Mouse (Mus musculus) liver, embryonic 14.5 days (tissue): ENCODE measurements around the gene Gm14226. TPM values are rescaled to one million over a fixed set of nuclear protein-coding genes. Genes with fewer than 3 reads are reported as not detected.

Experiments used
- ATAC-seq: fragments of 200-750 bp; cut with Nextera tagmentation; 2 replicates; pipeline ENCODE4 v1.8.0; 2017; ENCODE audit warnings: moderate number of reproducible peaks, mild to moderate bottlenecking, moderate library complexity; ENCODE audit not compliant: insufficient read depth
- DNase-seq, 3 experiments: peaks; one replicate each; pipeline ENCODE4 v3.0.0-alpha.2; 2012 to 2013; ENCODE audit warnings: low read depth in 3 of 3, low spot score in 3 of 3
- H3K27ac ChIP-seq: fragments of 300-500 bp; sonication (generic); 2 replicates; pipeline ENCODE4 v1.5.1; 2014; ENCODE audit warnings: moderate library complexity, mild to moderate bottlenecking, control low read depth, inconsistent platforms
- H3K27me3 ChIP-seq: fragments of 300-500 bp; sonication (generic); 2 replicates; pipeline ENCODE4 v1.6.1; 2014; ENCODE audit warnings: mild to moderate bottlenecking, low read length, moderate library complexity; ENCODE audit not compliant: control insufficient read depth, insufficient read depth
- H3K36me3 ChIP-seq: fragments of 300-500 bp; sonication (generic); replicated peaks from 2 replicates; pipeline ENCODE4 v1.6.1; 2014; ENCODE audit warnings: low read depth; ENCODE audit not compliant: control insufficient read depth, insufficient read depth
- H3K4me1 ChIP-seq, 2 experiments: fragments of 200-500 bp in 1 of 2; fragments of 300-500 bp in 1 of 2; sonication (generic) in 1 of 2; replicated peaks; 2 replicates each; pipeline ENCODE4 v1.6.1; 2012 to 2014; ENCODE audit warnings: antibody characterized with exemption in 1 of 2, inconsistent platforms in 1 of 2, low read length in 1 of 2; ENCODE audit not compliant: control insufficient read depth in 2 of 2, insufficient read depth in 2 of 2
- H3K4me2 ChIP-seq: fragments of 300-500 bp; sonication (generic); 2 replicates; pipeline ENCODE4 v1.6.1; 2014; ENCODE audit warnings: low read depth, mild to moderate bottlenecking, control low read depth, moderate library complexity
- H3K4me3 ChIP-seq, 2 experiments: fragments of 200-500 bp in 1 of 2; fragments of 300-500 bp in 1 of 2; sonication (generic) in 1 of 2; 2 replicates each; pipeline ENCODE4 v1.5.1; 2012 to 2014; ENCODE audit warnings: low read depth in 2 of 2, low read length in 2 of 2, mild to moderate bottlenecking in 2 of 2, control low read depth in 1 of 2, inconsistent platforms in 1 of 2, moderate library complexity in 1 of 2; ENCODE audit not compliant: insufficient read depth in 1 of 2
- H3K9ac ChIP-seq: fragments of 300-500 bp; sonication (generic); replicated peaks from 2 replicates; pipeline ENCODE4 v1.6.1; 2014; ENCODE audit warnings: mild to moderate bottlenecking, control low read depth, moderate library complexity
- H3K9me3 ChIP-seq: fragments of 300-500 bp; sonication (generic); 2 replicates; pipeline ENCODE4 v1.6.1; 2016; ENCODE audit warnings: low read length, mixed read lengths; ENCODE audit not compliant: control insufficient read depth
- CTCF ChIP-seq: IDR thresholded peaks from 2 replicates; pipeline ENCODE4 v1.5.1; 2016; ENCODE audit warnings: antibody characterized with exemption, low read depth, control low read depth
- EP300 ChIP-seq: IDR thresholded peaks from 2 replicates; pipeline ENCODE4 v1.6.1; 2016; ENCODE audit warnings: antibody characterized with exemption, low read depth
- WGBS: fragments of 180-500 bp; shearing (Covaris S2); extraction: QIAGEN DNeasy Blood & Tissue Kit; methylation state at CpG from one replicate; pipeline ENCODE4 v1.1.7; 2014; ENCODE audit not compliant: insufficient replicate concordance; 5-methylcytosine and 5-hydroxymethylcytosine counted together
- polyA plus RNA-seq, 2 experiments: library from polyadenylated mRNA; depleted of rRNA in 1 of 2; stranded (reverse) in 1 of 2; unstranded in 1 of 2; fragments of >200 nt; fragmentation: Nextera tagmentation in 1 of 2; extraction: Ambion mirVana in 1 of 2; gene quantifications; 2 replicates each; pipeline versions ENCODE4 v1.2.1 to v1.2.3; 2012 to 2014

Gm14226 gene
- polyA plus RNA-seq, 2 experiments = 0.16 to 0.36 TPM

- 10% methylated on average over 12 of the region's 12 CpGs for WGBS
- DNase-seq = no peak
- no peaks in the 10 kb centered on the region for H3K9me3 ChIP-seq
- H3K4me1 ChIP-seq = peaks cover 13 to 33% of the 10 kb centered on the region in 2 experiments
- TF ChIP-seq EP300 (no peak), CTCF (no peak)
- H3K27ac ChIP-seq = peak overlapping the region; percentile 47
- ATAC-seq = peak; percentile 2; the same call in 1 of the 2 replicates
- no peaks in the 10 kb centered on the region for H3K36me3 ChIP-seq
- H3K4me3 ChIP-seq = peak overlapping the region; percentile 75 to 79
- H3K9ac ChIP-seq = peak overlapping the region; percentile 75
- H3K27me3 ChIP-seq = no peaks in the 10 kb centered on the region
- peak overlapping the region; percentile 88 for H3K4me2 ChIP-seq
These were observed 56.8 kb downstream of the Gm14226 start for GRCm38 (mm10) chr2:155074766-155075330.

- 63% methylated on average over 6 of the region's 6 CpGs for WGBS
These were observed 57.6 kb downstream of the Gm14226 start for GRCm38 (mm10) chr2:155075649-155076048.

More at GRCm38 (mm10) chr2:155075649-155076048, 57.6 kb downstream of the Gm14226 start:
- no peaks in the 10 kb centered on the region for H3K36me3 ChIP-seq
- H3K4me1 ChIP-seq = peaks cover 13 to 32% of the 10 kb centered on the region in 2 experiments
- no peak for ATAC-seq
- no peak for DNase-seq
- no peak overlapping the region for H3K27ac ChIP-seq
- H3K9me3 ChIP-seq = no peaks in the 10 kb centered on the region
- H3K4me2 ChIP-seq = no peak overlapping the region
- TF ChIP-seq EP300 (no peak), CTCF (no peak)
- H3K27me3 ChIP-seq = no peaks in the 10 kb centered on the region
- no peak overlapping the region for H3K9ac ChIP-seq
- H3K4me3 ChIP-seq = no peak overlapping the region

Other genes starting within 250 kb of the Gm14226 start
- not detected in 2 replicates for gene Gm14214, start 248.2 kb upstream of the Gm14226 start, polyA plus RNA-seq (2012; rRNA removed)
- not detected in 2 replicates for gene Gm14214, start 248.2 kb upstream of the Gm14226 start, polyA plus RNA-seq (2014; fragmentation: Nextera tagmentation; extraction: Ambion mirVana)
- gene Raly, start 227.2 kb upstream of the Gm14226 start, polyA plus RNA-seq (2012; rRNA removed) = 204 and 237 TPM in 2 replicates
- 35.9 and 37.4 TPM in 2 replicates for gene Raly, start 227.2 kb upstream of the Gm14226 start, polyA plus RNA-seq (2014; fragmentation: Nextera tagmentation; extraction: Ambion mirVana)
- gene a, start 226.9 kb upstream of the Gm14226 start, polyA plus RNA-seq (2012; rRNA removed) = 0.25 TPM in 1 of 2 replicates, not detected in the other
- 0.36 TPM in 1 of 2 replicates, not detected in the other for gene a, start 226.9 kb upstream of the Gm14226 start, polyA plus RNA-seq (2014; fragmentation: Nextera tagmentation; extraction: Ambion mirVana)
- 20.6 and 46.0 TPM in 2 replicates for gene Eif2s2, start 125.3 kb upstream of the Gm14226 start, polyA plus RNA-seq (2012; rRNA removed)
- gene Eif2s2, start 125.3 kb upstream of the Gm14226 start, polyA plus RNA-seq (2014; fragmentation: Nextera tagmentation; extraction: Ambion mirVana) = 86.9 and 88.0 TPM in 2 replicates
- gene Ahcy, start 56.2 kb downstream of the Gm14226 start, polyA plus RNA-seq (2012; rRNA removed) = 88.4 and 89.4 TPM in 2 replicates
- gene Ahcy, start 56.2 kb downstream of the Gm14226 start, polyA plus RNA-seq (2014; fragmentation: Nextera tagmentation; extraction: Ambion mirVana) = 61.3 and 65.7 TPM in 2 replicates
- 4.7 and 6.0 TPM in 2 replicates for gene Itch, start 115.2 kb downstream of the Gm14226 start, polyA plus RNA-seq (2012; rRNA removed)
- gene Itch, start 115.2 kb downstream of the Gm14226 start, polyA plus RNA-seq (2014; fragmentation: Nextera tagmentation; extraction: Ambion mirVana) = 14.2 and 14.4 TPM in 2 replicates
- gene Dynlrb1, start 218.3 kb downstream of the Gm14226 start, polyA plus RNA-seq (2012; rRNA removed) = 101 and 178 TPM in 2 replicates
- gene Dynlrb1, start 218.3 kb downstream of the Gm14226 start, polyA plus RNA-seq (2014; fragmentation: Nextera tagmentation; extraction: Ambion mirVana) = 149 and 154 TPM in 2 replicates